ENCODE assay signal across 13 mouse cellular contexts in genomic region chr7:125985565-125985964, GRCm38 (mm10).
DNase-seq lines count a peak whose midpoint lies in the region; TF ChIP-seq lines count a peak whose summit lies in the region.
"Had no signal": no experiment of that assay in that cellular context is flagged by ENCODE, and none has a peak within 500 bp of the region (broad histone marks: within the 10 kb centered on the region; RNA-seq: fewer than 3 reads in every experiment).

No protein-coding gene starts in this region.

- no peaks in the 10 kb centered on the region for H3K9me3 ChIP-seq in ES-E14 (ENCODE audit: control insufficient read depth, insufficient read depth, low read depth, low read length)
- H3K9me3 ChIP-seq: embryonic facial prominence, embryonic 12.5 days; limb, embryonic 15.5 days had no signal

- peak; percentile 35 to 42 for DNase-seq in kidney, postnatal 4 days
- no peak for DNase-seq in kidney, adult 9 months
- peak; percentile 28 for DNase-seq in ES-E14 (ENCODE audit: low read depth, low spot score)
- peak; percentile 9 for DNase-seq in c-Kit-positive CD71-positive TER-119-negative erythroid progenitor cells, embryonic 14.5 days (ENCODE audit: low read depth)
- peak; percentile 56 for DNase-seq in mesoderm, embryonic 11.5 days (ENCODE audit: low read depth, low spot score)
- no peak for DNase-seq in left cerebral cortex, adult 11 months (ENCODE audit: low spot score)
- DNase-seq in thymus, postnatal 25 days, result no peak
- DNase-seq: cerebellum, adult 2 months; layer of hippocampus, postnatal 36 days; lung, adult 18-20 months had no signal

- no peak overlapping the region for H3K4me3 ChIP-seq in ES-E14 (ENCODE audit: insufficient read depth in 1 of 2, low read depth in 1 of 2, low read length in 2 of 2, poor library complexity in 1 of 2, severe bottlenecking in 1 of 2)
- H3K4me3 ChIP-seq: embryonic facial prominence, embryonic 12.5 days; limb, embryonic 15.5 days; megakaryocyte, embryonic 14.5 days had no signal

- H3K27ac ChIP-seq in ES-E14 (ENCODE audit: insufficient read depth, low read depth, low read length, poor library complexity, severe bottlenecking), result no peak overlapping the region
- H3K27ac ChIP-seq: embryonic facial prominence, embryonic 12.5 days; limb, embryonic 15.5 days had no signal

- no peak overlapping the region for H3K9ac ChIP-seq in ES-E14 (ENCODE audit: insufficient read depth, low read depth, low read length, poor library complexity, severe bottlenecking)
- H3K9ac ChIP-seq: embryonic facial prominence, embryonic 12.5 days; limb, embryonic 15.5 days had no signal

- H3K4me1 ChIP-seq in ES-E14 (ENCODE audit: control insufficient read depth in 2 of 2, insufficient read depth in 2 of 2, low read length in 2 of 2, poor library complexity in 1 of 2), result no peaks in the 10 kb centered on the region
- H3K4me1 ChIP-seq: limb, embryonic 15.5 days; megakaryocyte, embryonic 14.5 days had no signal

- H3K36me3 ChIP-seq in ES-E14 (ENCODE audit: control insufficient read depth, insufficient read depth, low read length, poor library complexity, severe bottlenecking), result no peaks in the 10 kb centered on the region
- H3K36me3 ChIP-seq: embryonic facial prominence, embryonic 12.5 days; limb, embryonic 15.5 days had no signal

- in situ Hi-C loops in ES-E14 (cut with MboI; ENCODE audit: low sequenced_read_pairs in 2 of 2, unreplicated experiment in 2 of 2), result no loop called here

TF ChIP-seq in ES-E14, 5 proteins besides CTCF, POLR2A, EP300 and RAD21:
- TF ChIP-seq ZC3H11A (IDR thresholded peaks at IDR 0.05; ENCODE audit: borderline replicate concordance, low read depth, low read length) (no peak), CHD2 (IDR thresholded peaks at IDR 0.05; ENCODE audit: low read depth, low read length) (no peak), ZNF384 (IDR thresholded peaks at IDR 0.05; ENCODE audit: low read depth, low read length) (no peak), HCFC1 (IDR thresholded peaks at IDR 0.05; ENCODE audit: borderline replicate concordance, insufficient read depth, low read length) (no peak), MAFK (IDR thresholded peaks at IDR 0.05; ENCODE audit: insufficient read depth, low read depth, low read length) (no peak)

Comparison
In these comparisons a context has a peak if more than half of its experiments do, and no peak if none do; other contexts are left out.
1. DNase-seq: peak in kidney, postnatal 4 days (2 of 2), ES-E14 (single experiment), c-Kit-positive CD71-positive TER-119-negative erythroid progenitor cells, embryonic 14.5 days (single experiment) and mesoderm, embryonic 11.5 days (single experiment); none in kidney, adult 9 months (single experiment), left cerebral cortex, adult 11 months (single experiment) and thymus, postnatal 25 days (single experiment).